Mouse (Mus musculus) CH12.LX (cell line): ENCODE results near the gene Pus10. TPM values are rescaled to one million over a fixed set of nuclear protein-coding genes. Genes with fewer than 3 reads are reported as not detected.

ENCODE experiments used
- DNase-seq: peaks from one replicate; pipeline ENCODE4 v3.0.0-alpha.2; 2013; ENCODE audit errors: extremely low read depth
- H3K27ac ChIP-seq: 2 replicates; pipeline ENCODE4 v1.5.1; 2012; ENCODE audit warnings: low read depth, mild to moderate bottlenecking, control low read depth, moderate library complexity; ENCODE audit not compliant: insufficient read depth
- H3K27me3 ChIP-seq: replicated peaks from 2 replicates; pipeline ENCODE3; 2012; ENCODE audit warnings: inconsistent platforms
- H3K36me3 ChIP-seq, 2 experiments: replicated peaks in 1 of 2; 2 replicates each; pipeline versions ENCODE3 to v1.6.1; 2012; ENCODE audit warnings: inconsistent platforms in 1 of 2, low read length in 1 of 2, mild to moderate bottlenecking in 1 of 2, mixed read lengths in 1 of 2, moderate library complexity in 1 of 2; ENCODE audit not compliant: control insufficient read depth in 1 of 2, insufficient read depth in 1 of 2
- H3K4me1 ChIP-seq, 2 experiments: 2 replicates each; pipeline ENCODE4 v1.6.1; 2012; ENCODE audit warnings: inconsistent platforms in 1 of 2, moderate library complexity in 1 of 2; ENCODE audit not compliant: insufficient read depth in 2 of 2, control insufficient read depth in 1 of 2
- H3K4me2 ChIP-seq: 2 replicates; pipeline ENCODE4 v1.6.1; 2012; ENCODE audit warnings: low read depth, mild to moderate bottlenecking, control low read depth; ENCODE audit not compliant: poor library complexity, insufficient read depth, severe bottlenecking
- H3K4me3 ChIP-seq, 3 experiments: fragments of 150-350 bp in 1 of 3; sonication (generic) in 1 of 3; replicated peaks in 1 of 3; 2 replicates each; pipeline versions ENCODE3 to v1.5.1; 2011 to 2012; ENCODE audit warnings: low read depth in 2 of 3, low read length in 2 of 3, mild to moderate bottlenecking in 2 of 3, moderate library complexity in 2 of 3, control low read depth in 1 of 3, improper control_type of control experiment in 1 of 3, inconsistent platforms in 1 of 3, mixed read lengths in 1 of 3; ENCODE audit not compliant: poor library complexity in 1 of 3
- H3K79me2 ChIP-seq: replicated peaks from 2 replicates; pipeline ENCODE4 v1.6.1; 2012; ENCODE audit warnings: mild to moderate bottlenecking, moderate library complexity; ENCODE audit not compliant: control insufficient read depth, poor library complexity, insufficient read depth, severe bottlenecking; ENCODE audit errors: extremely low read depth
- H3K9ac ChIP-seq: 2 replicates; pipeline ENCODE4 v1.6.1; 2012; ENCODE audit warnings: low read depth, mild to moderate bottlenecking, control low read depth, moderate library complexity; ENCODE audit not compliant: insufficient read depth
- H3K9me3 ChIP-seq: replicated peaks from 2 replicates; pipeline ENCODE3; 2012; ENCODE audit warnings: low read length, inconsistent platforms, mixed read lengths
- BHLHE40 ChIP-seq: IDR thresholded peaks from 2 replicates; pipeline ENCODE4 v1.6.1; 2011; ENCODE audit warnings: mild to moderate bottlenecking, low read depth, low read length, improper control_type of control experiment
- CHD1 ChIP-seq: IDR thresholded peaks from 2 replicates; pipeline ENCODE4 v1.6.1; 2012; ENCODE audit warnings: low read depth, low read length, improper control_type of control experiment, inconsistent platforms
- E2F4 ChIP-seq: IDR thresholded peaks from 2 replicates; pipeline ENCODE4 v1.6.1; 2011; ENCODE audit warnings: low read depth, low read length, improper control_type of control experiment; ENCODE audit not compliant: insufficient replicate concordance
- EP300 ChIP-seq: IDR thresholded peaks from 2 replicates; pipeline ENCODE4 v1.6.1; 2011; ENCODE audit warnings: low read length, improper control_type of control experiment
- JUN ChIP-seq: IDR thresholded peaks from 2 replicates; pipeline ENCODE4 v1.6.1; 2011; ENCODE audit warnings: low read depth, mild to moderate bottlenecking, low read length, improper control_type of control experiment, moderate library complexity; ENCODE audit not compliant: insufficient read depth
- JUND ChIP-seq: conservative IDR thresholded peaks from 2 replicates; pipeline ENCODE4 v1.6.1; 2011; ENCODE audit warnings: low read depth, low read length, improper control_type of control experiment
- MAX ChIP-seq: IDR thresholded peaks from 2 replicates; pipeline ENCODE4 v1.6.1; 2011; ENCODE audit warnings: low read length, improper control_type of control experiment
- MEF2A ChIP-seq: IDR thresholded peaks from 2 replicates; pipeline ENCODE4 v1.6.1; 2014; ENCODE audit warnings: low read depth, mild to moderate bottlenecking, inconsistent platforms, low read length, improper control_type of control experiment, borderline replicate concordance
- MXI1 ChIP-seq: IDR thresholded peaks from 2 replicates; pipeline ENCODE4 v1.6.1; 2011; ENCODE audit warnings: mild to moderate bottlenecking, low read depth, low read length, improper control_type of control experiment
- MYC ChIP-seq: IDR thresholded peaks from 2 replicates; pipeline ENCODE4 v1.6.1; 2011; ENCODE audit warnings: low read depth, mild to moderate bottlenecking, improper control_type of control experiment, low read length
- POLR2A ChIP-seq: IDR thresholded peaks from 2 replicates; pipeline ENCODE4 v1.6.1; 2011; ENCODE audit warnings: low read depth, mild to moderate bottlenecking, improper control_type of control experiment, low read length
- SIN3A ChIP-seq: IDR thresholded peaks from 2 replicates; pipeline ENCODE4 v1.6.1; 2012; ENCODE audit warnings: low read length, improper control_type of control experiment, inconsistent platforms
- SMC3 ChIP-seq: IDR thresholded peaks from 2 replicates; pipeline ENCODE4 v1.6.1; 2011; ENCODE audit warnings: low read depth, low read length, improper control_type of control experiment
- TBP ChIP-seq: conservative IDR thresholded peaks from 2 replicates; pipeline ENCODE4 v1.6.1; 2011; ENCODE audit warnings: low read depth, low read length, improper control_type of control experiment
- USF2 ChIP-seq: conservative IDR thresholded peaks from 2 replicates; pipeline ENCODE4 v1.6.1; 2011; ENCODE audit warnings: low read depth, low read length, improper control_type of control experiment
- ZC3H11A ChIP-seq: IDR thresholded peaks from 2 replicates; pipeline ENCODE4 v1.6.1; 2012; ENCODE audit warnings: low read depth, mild to moderate bottlenecking, inconsistent platforms, low read length, improper control_type of control experiment
- ZKSCAN1 ChIP-seq: IDR thresholded peaks from 2 replicates; pipeline ENCODE4 v1.6.1; 2012; ENCODE audit warnings: low read depth, inconsistent platforms, low read length, improper control_type of control experiment, borderline replicate concordance
- ZMIZ1 ChIP-seq: IDR thresholded peaks from 2 replicates; pipeline ENCODE4 v1.6.1; 2012; ENCODE audit warnings: low read depth, mild to moderate bottlenecking, inconsistent platforms, low read length, improper control_type of control experiment
- dilution Hi-C: fragments of 300-500 bp; cut with MboI; formaldehyde crosslinking; loops from 2 replicates; pipeline ENCODE4 v1.14.3; 2020; ENCODE audit warnings: low sequenced_read_pairs; ENCODE audit not compliant: extremely low pct_unique_long_range_greater_than_20kb, extremely low pct_ligation_motif_present
- in situ Hi-C: fragments of 300-500 bp; cut with MboI; formaldehyde crosslinking; loops from 3 replicates; pipeline ENCODE4 v1.14.3; 2019; ENCODE audit warnings: low sequenced_read_pairs, low pct_ligation_motif_present, low pct_unique_long_range_greater_than_20kb, mixed read lengths
- polyA plus RNA-seq: library from polyadenylated mRNA; unstranded; fragments of >175 nt; gene quantifications from 2 replicates; pipeline ENCODE4 v1.2.1, GENCODE M21; 2012; ENCODE audit warnings: low read depth; ENCODE audit not compliant: insufficient read length
- total RNA-seq, 2 experiments: library from RNA; depleted of rRNA; stranded (reverse); fragments of 300-350 nt in 1 of 2; fragments of >200 nt in 1 of 2; gene quantifications; 2 replicates each; pipeline ENCODE4 v1.2.3; 2012 to 2014

Gene Pus10
- total and polyA plus RNA-seq, 3 experiments, result 57.6 to 113 (median 92.3) TPM

DNA sequence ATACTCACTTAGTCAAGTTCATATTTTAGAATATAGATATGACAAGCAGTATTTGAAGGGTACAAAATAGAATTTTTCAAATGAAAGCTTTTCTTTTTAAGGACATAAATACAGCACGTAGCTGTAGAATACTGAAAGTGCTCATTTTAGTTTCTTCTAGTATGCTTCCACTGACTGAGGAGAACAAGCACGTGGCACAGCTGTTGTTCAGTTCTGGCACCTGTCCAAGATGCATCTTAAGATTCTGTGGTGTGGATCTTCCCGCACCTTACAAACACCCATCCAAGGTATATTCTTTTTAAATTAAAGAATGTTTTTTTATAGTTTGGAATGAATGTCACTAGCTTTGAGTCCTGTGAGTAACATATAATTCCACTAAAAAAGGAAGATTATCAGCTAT, 1.7 kb downstream of the Pus10 start:
- H3K27ac ChIP-seq, result no peak overlapping the region

GRCm38 (mm10) chr11:23672256-23672749, 6.8 kb downstream of the Pus10 start:
- TF ChIP-seq E2F4, result no peak
- no peak for TF ChIP-seq USF2
- TF ChIP-seq ZMIZ1, result no peak
- TF ChIP-seq MAX, result no peak
- TF ChIP-seq ZKSCAN1, result no peak
- Histone ChIP-seq H3K4me3 (no peak overlapping the region), H3K27ac (no peak overlapping the region), H3K27me3 (no peaks in the 10 kb centered on the region), H3K79me2 (peaks cover 16% of the 10 kb centered on the region), H3K4me1 (peaks cover 4 to 12% of the 10 kb centered on the region in 2 experiments; a peak in 3 of 4 replicates), H3K36me3 (peaks cover 59 to 88% of the 10 kb centered on the region in 2 experiments), H3K4me2 (no peak overlapping the region), H3K9me3 (no peaks in the 10 kb centered on the region), H3K9ac (no peak overlapping the region)
- dilution Hi-C loops (no loop called here), in situ Hi-C loops (no loop called here)
- no peak for DNase-seq

More for the DNA sequence above, 1.7 kb downstream of the Pus10 start:
- TF ChIP-seq SIN3A (peak; percentile 87), CHD1 (no peak), MAX (peak; percentile 94), USF2 (no peak), MYC (peak; percentile 98), TBP (0 out of 2 replicates have a peak, but pooled peaks have one; percentile 10), POLR2A (0 out of 2 replicates have a peak, but pooled peaks have one; percentile 13), MXI1 (peak; percentile 97), BHLHE40 (peak; percentile 89), ZC3H11A (no peak)
- peak overlapping the region; percentile 60 for H3K9ac ChIP-seq
- peak overlapping the region; percentile 100 for H3K4me2 ChIP-seq
- peak; percentile 43 for DNase-seq
- H3K36me3 ChIP-seq, result peaks cover 18 to 41% of the 10 kb centered on the region in 2 experiments
- peaks cover 4 to 29% of the 10 kb centered on the region in 2 experiments; a peak in 3 of 4 replicates for H3K4me1 ChIP-seq
- peaks cover 41% of the 10 kb centered on the region for H3K79me2 ChIP-seq
- no peaks in the 10 kb centered on the region for H3K9me3 ChIP-seq
- in situ Hi-C loops, result no loop called here
- H3K4me3 ChIP-seq, result peak overlapping the region; percentile 35 to 88 (median 78)
- H3K27me3 ChIP-seq, result no peaks in the 10 kb centered on the region
- dilution Hi-C loops, result no loop called here

DNA sequence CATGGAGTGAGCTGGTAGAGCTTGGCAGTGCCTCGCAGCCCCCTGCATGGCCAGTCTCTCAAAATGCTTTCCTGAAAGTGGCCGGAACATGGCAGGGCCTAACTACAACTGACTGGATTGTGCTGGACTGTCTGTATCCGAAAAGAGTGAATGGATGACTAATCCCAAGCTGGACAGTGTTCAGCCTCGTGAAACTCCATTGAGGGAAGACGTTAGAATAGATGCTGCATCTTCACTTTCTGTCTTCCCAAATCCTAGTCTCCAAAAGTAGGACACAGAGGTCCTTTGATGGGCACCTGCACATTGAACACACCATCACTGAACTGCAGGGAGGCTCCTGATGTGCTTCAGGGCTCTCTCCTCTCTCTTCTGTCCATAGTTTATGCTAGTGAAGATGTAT, 10.6 kb downstream of the Pus10 start:
- Histone ChIP-seq H3K79me2 (peaks cover 8% of the 10 kb centered on the region), H3K27ac (0 out of 2 replicates have a peak overlapping the region, but pooled peaks have one; percentile 17), H3K9ac (no peak overlapping the region), H3K27me3 (no peaks in the 10 kb centered on the region), H3K9me3 (no peaks in the 10 kb centered on the region), H3K4me1 (peaks cover 0 to under 1% of the 10 kb centered on the region in 2 experiments; a peak in 1 of 4 replicates), H3K4me2 (no peak overlapping the region), H3K36me3 (peaks cover 74 to 95% of the 10 kb centered on the region in 2 experiments), H3K4me3 (no peak overlapping the region)
- DNase-seq, result no peak
- TF ChIP-seq JUND (no peak), POLR2A (no peak), CHD1 (no peak), EP300 (no peak), MEF2A (no peak), SMC3 (no peak), ZKSCAN1 (no peak), JUN (no peak)
- dilution Hi-C loops (no loop called here), in situ Hi-C loops (loop anchor here (25.0 kb wide), 1 partner anchor 186 kb away; no protein-coding TSS in a partner anchor)
